9 mouse cellular contexts compared by ENCODE assay signal in the genomic region with DNA sequence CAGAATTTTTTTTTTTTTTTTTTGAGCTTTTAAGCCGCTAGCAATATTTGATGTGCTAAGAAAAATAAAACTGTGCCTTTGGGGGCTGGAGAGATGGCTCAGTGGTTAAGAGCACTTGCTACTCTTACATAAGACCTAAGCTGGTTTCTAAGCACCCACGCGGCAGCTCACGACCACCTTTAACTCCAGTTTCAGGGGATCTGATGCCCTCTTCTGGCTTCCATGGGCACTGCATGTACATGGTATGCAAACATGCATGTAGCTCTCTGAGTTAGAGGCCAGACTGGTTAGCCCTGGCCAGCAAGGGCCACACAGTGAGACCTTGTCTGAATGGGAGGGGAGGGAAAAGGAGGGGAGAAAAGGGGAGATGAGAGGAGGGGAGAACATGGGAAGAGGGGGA.
DNase-seq lines count a peak whose midpoint lies in the region; ATAC-seq and TF ChIP-seq lines count a peak whose summit lies in the region.
"Had no signal": no experiment of that assay in that cellular context is flagged by ENCODE, and none has a peak within 500 bp of the region (broad histone marks: within the 10 kb centered on the region; RNA-seq: fewer than 3 reads in every experiment).

No protein-coding gene starts in this region.

- peak; percentile 31; the same call in 1 of the 2 replicates for TF ChIP-seq CTCF in brain, embryonic 14.5 days (IDR thresholded peaks at IDR 0.05; ENCODE audit: borderline replicate concordance, extremely low read depth, insufficient read depth, insufficient read length)

- no peak for ATAC-seq in megakaryocyte, adult 5-6 weeks (ENCODE audit: poor library complexity, severe bottlenecking)

- no peak for TF ChIP-seq POLR2A in brain, embryonic 14.5 days (IDR thresholded peaks at IDR 0.05; ENCODE audit: borderline replicate concordance, extremely low read depth, insufficient read depth, insufficient read length, poor library complexity, severe bottlenecking)

- peak; percentile 48 for DNase-seq in embryo, embryonic 10 days (ENCODE audit: low spot score)
- DNase-seq in embryo, embryonic 11 days: no peak
- peak; percentile 29 for DNase-seq in layer of hippocampus, adult 11-12 months (ENCODE audit: low spot score)
- DNase-seq in layer of hippocampus, postnatal 36 days: no peak
- peak; percentile 2 for DNase-seq in 3T3-L1 (ENCODE audit: low read depth, low spot score)
- DNase-seq in brain, embryonic 14.5 days (ENCODE audit: low read depth): no peak
- no peak for DNase-seq in urinary bladder, postnatal 25 days (ENCODE audit: low spot score)
- DNase-seq: adrenal gland, adult 2 months had no signal

Comparison
In these comparisons a context has a peak if more than half of its experiments do, and no peak if none do; other contexts are left out.
1. DNase-seq: peak in embryo, embryonic 10 days (single experiment), layer of hippocampus, adult 11-12 months (single experiment) and 3T3-L1 (single experiment); none in embryo, embryonic 11 days (single experiment), layer of hippocampus, postnatal 36 days (0 of 2), brain, embryonic 14.5 days (single experiment) and urinary bladder, postnatal 25 days (single experiment).